ENCODE assay signal across 8 mouse cellular contexts in the genomic region with DNA sequence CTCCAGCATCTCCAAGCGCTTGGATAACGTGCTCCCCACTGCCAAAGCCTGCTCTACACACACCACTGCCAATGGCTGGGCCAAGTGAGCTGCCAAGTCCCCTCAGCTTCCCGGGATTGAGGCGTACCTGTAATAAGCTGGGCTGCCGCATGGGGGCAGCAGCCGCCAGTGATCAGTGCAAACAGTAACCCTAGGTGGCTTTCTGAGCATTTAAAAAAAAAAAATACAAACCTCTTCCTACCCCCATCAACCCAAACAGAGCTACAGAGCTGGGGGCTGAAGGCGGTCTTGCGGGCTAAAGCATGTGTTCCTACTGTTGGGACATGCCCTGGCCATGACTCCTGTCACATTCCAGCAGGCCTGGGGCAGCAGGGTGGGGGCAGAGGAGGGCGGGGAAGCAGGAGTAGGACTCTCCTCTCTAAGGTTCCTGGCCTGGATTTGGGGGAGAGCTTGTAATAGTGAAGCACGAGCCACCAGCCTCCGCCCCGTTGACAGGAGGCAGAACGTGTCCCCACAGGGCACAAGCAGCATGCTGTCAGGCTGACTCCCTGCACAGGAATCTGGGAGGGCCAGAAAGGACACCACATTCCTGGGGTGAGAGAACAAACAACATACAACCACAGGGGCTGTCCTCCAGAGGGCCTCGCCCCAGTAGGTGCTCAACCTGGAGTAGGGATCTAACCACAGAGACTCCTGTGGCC. TPM values are rescaled to one million over a fixed set of nuclear protein-coding genes. Genes with fewer than 3 reads are reported as not detected.
DNase-seq lines count a peak whose midpoint lies in the region; ATAC-seq and TF ChIP-seq lines count a peak whose summit lies in the region.

No protein-coding gene starts in this region.

- H3K4me1 ChIP-seq in heart, embryonic 10.5 days, result peaks cover 40% of the 10 kb centered on the region
- peaks cover 9% of the 10 kb centered on the region for H3K4me1 ChIP-seq in intestine, postnatal 0 days (replicated peaks; ENCODE audit: control insufficient read depth, insufficient read depth, low read length)
- no peaks in the 10 kb centered on the region for H3K4me1 ChIP-seq in midbrain, embryonic 12.5 days
- H3K4me1 ChIP-seq in spleen, adult 2 months (ENCODE audit: control insufficient read depth, insufficient read depth, insufficient read length), result no peaks in the 10 kb centered on the region

- H3K4me3 ChIP-seq in heart, embryonic 10.5 days, result no peak overlapping the region
- H3K4me3 ChIP-seq in intestine, postnatal 0 days (ENCODE audit: low read depth, low read length), result no peak overlapping the region
- no peak overlapping the region for H3K4me3 ChIP-seq in midbrain, embryonic 12.5 days
- H3K4me3 ChIP-seq in spleen, adult 2 months (ENCODE audit: extremely low read depth, insufficient read depth, insufficient read length), result no peak overlapping the region

- DNase-seq in heart, adult 18-20 months, result peak; percentile 81 to 90
- DNase-seq in heart, embryonic 10.5 days (ENCODE audit: low spot score), result no peak
- peak; percentile 74 to 83 for DNase-seq in gastrocnemius, adult 8-10 months (ENCODE audit: low spot score in 2 of 2)
- DNase-seq in left cerebral cortex, postnatal 4 days, result peak; percentile 92
- DNase-seq in spleen, adult 2 months (ENCODE audit: low read depth in 1 of 2, low spot score in 2 of 2), result peak in 1 of 2 experiments; percentile 57

- no peak overlapping the region for H3K4me2 ChIP-seq in intestine, postnatal 0 days (replicated peaks; ENCODE audit: low read depth)
- H3K4me2 ChIP-seq in midbrain, embryonic 12.5 days (replicated peaks), result no peak overlapping the region

- no peaks in the 10 kb centered on the region for H3K27me3 ChIP-seq in heart, embryonic 10.5 days (ENCODE audit: insufficient read depth, poor library complexity, severe bottlenecking)
- no peaks in the 10 kb centered on the region for H3K27me3 ChIP-seq in intestine, postnatal 0 days (replicated peaks; ENCODE audit: control insufficient read depth, insufficient read depth, low read length)
- H3K27me3 ChIP-seq in midbrain, embryonic 12.5 days, result no peaks in the 10 kb centered on the region
- no peaks in the 10 kb centered on the region for H3K27me3 ChIP-seq in spleen, adult 2 months (ENCODE audit: control insufficient read depth, insufficient read depth, low read length)

- WGBS in heart, embryonic 10.5 days, result 22% methylated on average over 14 of the region's 14 CpGs
- 27% methylated on average over 14 of the region's 14 CpGs for WGBS in intestine, postnatal 0 days
- 26% methylated on average over 14 of the region's 14 CpGs for WGBS in midbrain, embryonic 12.5 days
- 46% methylated on average over 14 of the region's 14 CpGs for WGBS in spleen, adult 2 months

- no peaks in the 10 kb centered on the region for H3K9me3 ChIP-seq in heart, embryonic 10.5 days
- H3K9me3 ChIP-seq in intestine, postnatal 0 days (ENCODE audit: control insufficient read depth), result no peaks in the 10 kb centered on the region
- no peaks in the 10 kb centered on the region for H3K9me3 ChIP-seq in midbrain, embryonic 12.5 days

- H3K27ac ChIP-seq in heart, embryonic 10.5 days, result no peak overlapping the region
- H3K27ac ChIP-seq in intestine, postnatal 0 days (ENCODE audit: low read depth, low read length), result peak overlapping the region; percentile 81; the same call in 1 of the 2 replicates
- no peak overlapping the region for H3K27ac ChIP-seq in midbrain, embryonic 12.5 days (replicated peaks)
- no peak overlapping the region for H3K27ac ChIP-seq in spleen, adult 2 months (ENCODE audit: insufficient read depth, low read length)

- peaks cover 92% of the 10 kb centered on the region for H3K36me3 ChIP-seq in heart, embryonic 10.5 days
- peaks cover 68% of the 10 kb centered on the region for H3K36me3 ChIP-seq in intestine, postnatal 0 days (ENCODE audit: control insufficient read depth, insufficient read depth)
- peaks cover 83% of the 10 kb centered on the region for H3K36me3 ChIP-seq in midbrain, embryonic 12.5 days
- peaks cover 23% of the 10 kb centered on the region for H3K36me3 ChIP-seq in spleen, adult 2 months (ENCODE audit: control insufficient read depth, insufficient read depth, low read length)

- TF ChIP-seq CTCF in intestine, postnatal 0 days (IDR thresholded peaks at IDR 0.05; ENCODE audit: low read depth), result peak; percentile 93
- peak; percentile 84; the same call in 1 of the 2 replicates for TF ChIP-seq CTCF in spleen, adult 2 months (IDR thresholded peaks at IDR 0.05; ENCODE audit: extremely low read depth, insufficient read depth, insufficient read length, insufficient replicate concordance)

- ATAC-seq in common myeloid progenitor, adult 5-6 weeks (replicated peaks; ENCODE audit: low read depth, poor library complexity, severe bottlenecking), result peak; percentile 86
- ATAC-seq in intestine, postnatal 0 days, result no peak
- 0 out of 2 replicates have a peak, but pooled peaks have one; percentile 27 for ATAC-seq in midbrain, embryonic 12.5 days (ENCODE audit: low FRiP score, low read depth)

- no peak for TF ChIP-seq POLR2A in spleen, adult 2 months (IDR thresholded peaks at IDR 0.05; ENCODE audit: low read depth, low read length)

- H3K9ac ChIP-seq in intestine, postnatal 0 days (ENCODE audit: low read depth, low read length), result no peak overlapping the region
- no peak overlapping the region for H3K9ac ChIP-seq in midbrain, embryonic 12.5 days (replicated peaks)

- intact Hi-C loops in left cerebral cortex, postnatal 4 days (cut with DNase I), result loop anchor here (5.0 kb wide), 1 partner anchor 116 kb away; a partner anchor contains a TSS

RNA-seq across cellular contexts. Expression of a gene that starts 12.7 kb away (rescaled TPM):
- under 1 TPM; 0.18 to 0.37 TPM for total RNA-seq in heart, adult 18-20 months (2021)
- polyA plus RNA-seq in heart, embryonic 10.5 days (2016; fragmentation: Nextera tagmentation; extraction: Ambion mirVana), result 0.33 and 0.38 TPM in 2 replicates
- total RNA-seq in common myeloid progenitor, adult 5-6 weeks (2017), result not detected in 2 replicates
- total RNA-seq in gastrocnemius, adult 8-10 months (2022), result not detected
- polyA plus RNA-seq in intestine, postnatal 0 days (2015; fragmentation: Nextera tagmentation; extraction: Ambion mirVana), result 0.42 and 0.44 TPM in 2 replicates
- total RNA-seq in left cerebral cortex, postnatal 4 days (2021), result 10 to 100 TPM; 84.5 to 94.1 TPM
- polyA plus RNA-seq in midbrain, embryonic 12.5 days (2016; fragmentation: Nextera tagmentation; extraction: Ambion mirVana), result 3.3 and 4.2 TPM in 2 replicates
- 0.82 and 0.89 TPM in 2 replicates for polyA plus RNA-seq in spleen, adult 2 months (2012; rRNA removed)

RNA-seq across cellular contexts. Expression of a gene that starts 16.8 kb away (rescaled TPM):
- total RNA-seq in heart, adult 18-20 months (2021), result 10 to 100 TPM; 29.7 to 29.9 TPM
- polyA plus RNA-seq in heart, embryonic 10.5 days (2016; fragmentation: Nextera tagmentation; extraction: Ambion mirVana), result 46.5 and 55.8 TPM in 2 replicates
- 11.3 and 14.6 TPM in 2 replicates for total RNA-seq in common myeloid progenitor, adult 5-6 weeks (2017)
- 10 to 100 TPM; 35.8 to 40.7 (median 37.8) TPM for total RNA-seq in gastrocnemius, adult 8-10 months (2022)
- 29.3 and 34.6 TPM in 2 replicates for polyA plus RNA-seq in intestine, postnatal 0 days (2015; fragmentation: Nextera tagmentation; extraction: Ambion mirVana)
- 10 to 100 TPM; 35.5 to 44.3 TPM for total RNA-seq in left cerebral cortex, postnatal 4 days (2021)
- polyA plus RNA-seq in midbrain, embryonic 12.5 days (2016; fragmentation: Nextera tagmentation; extraction: Ambion mirVana), result 58.0 and 58.8 TPM in 2 replicates
- polyA plus RNA-seq in spleen, adult 2 months (2012; rRNA removed), result 28.8 and 40.4 TPM in 2 replicates

RNA-seq across cellular contexts. Expression of a gene that starts 18.2 kb away (rescaled TPM):
- 10 to 100 TPM; 73.6 to 77.5 TPM for total RNA-seq in heart, adult 18-20 months (2021)
- polyA plus RNA-seq in heart, embryonic 10.5 days (2016; fragmentation: Nextera tagmentation; extraction: Ambion mirVana), result 77.0 and 83.9 TPM in 2 replicates
- 26.5 and 32.6 TPM in 2 replicates for total RNA-seq in common myeloid progenitor, adult 5-6 weeks (2017)
- 10 to 100 TPM; 56.2 to 75.3 (median 61.7) TPM for total RNA-seq in gastrocnemius, adult 8-10 months (2022)
- 111 and 119 TPM in 2 replicates for polyA plus RNA-seq in intestine, postnatal 0 days (2015; fragmentation: Nextera tagmentation; extraction: Ambion mirVana)
- total RNA-seq in left cerebral cortex, postnatal 4 days (2021), result 10 to 100 TPM; 55.3 to 56.7 TPM
- 65.8 and 70.3 TPM in 2 replicates for polyA plus RNA-seq in midbrain, embryonic 12.5 days (2016; fragmentation: Nextera tagmentation; extraction: Ambion mirVana)
- 128 and 138 TPM in 2 replicates for polyA plus RNA-seq in spleen, adult 2 months (2012; rRNA removed)

RNA-seq across cellular contexts. Expression of a gene that starts 18.2 kb away (rescaled TPM):
- 10 to 100 TPM; 24.5 to 27.2 TPM for total RNA-seq in heart, adult 18-20 months (2021)
- polyA plus RNA-seq in heart, embryonic 10.5 days (2016; fragmentation: Nextera tagmentation; extraction: Ambion mirVana), result 53.8 and 81.2 TPM in 2 replicates
- 50.0 and 55.6 TPM in 2 replicates for total RNA-seq in common myeloid progenitor, adult 5-6 weeks (2017)
- total RNA-seq in gastrocnemius, adult 8-10 months (2022), result 10 to 100 TPM; 12.9 to 20.4 (median 16.6) TPM
- polyA plus RNA-seq in intestine, postnatal 0 days (2015; fragmentation: Nextera tagmentation; extraction: Ambion mirVana), result 32.1 and 32.3 TPM in 2 replicates
- total RNA-seq in left cerebral cortex, postnatal 4 days (2021), result 10 to 100 TPM; 50.0 to 50.1 TPM
- polyA plus RNA-seq in midbrain, embryonic 12.5 days (2016; fragmentation: Nextera tagmentation; extraction: Ambion mirVana), result 88.5 and 96.6 TPM in 2 replicates
- 30.0 and 33.6 TPM in 2 replicates for polyA plus RNA-seq in spleen, adult 2 months (2012; rRNA removed)

RNA-seq across cellular contexts. Expression of a gene that starts 31.2 kb away (rescaled TPM):
- total RNA-seq in heart, adult 18-20 months (2021), result under 1 TPM; 0.20 to 0.21 TPM
- polyA plus RNA-seq in heart, embryonic 10.5 days (2016; fragmentation: Nextera tagmentation; extraction: Ambion mirVana), result 0.36 and 0.77 TPM in 2 replicates
- 0.23 TPM in 1 of 2 replicates, not detected in the other for total RNA-seq in common myeloid progenitor, adult 5-6 weeks (2017)
- total RNA-seq in gastrocnemius, adult 8-10 months (2022), result under 1 TPM in 1 of 4 experiments, not detected in 3; 0.19 TPM
- 0.33 and 0.42 TPM in 2 replicates for polyA plus RNA-seq in intestine, postnatal 0 days (2015; fragmentation: Nextera tagmentation; extraction: Ambion mirVana)
- 10 to 100 TPM; 54.6 to 63.8 TPM for total RNA-seq in left cerebral cortex, postnatal 4 days (2021)
- polyA plus RNA-seq in midbrain, embryonic 12.5 days (2016; fragmentation: Nextera tagmentation; extraction: Ambion mirVana), result 1.9 and 3.3 TPM in 2 replicates
- polyA plus RNA-seq in spleen, adult 2 months (2012; rRNA removed), result 0.46 and 0.50 TPM in 2 replicates

Comparison
In these comparisons a context has a peak if more than half of its experiments do, and no peak if none do; other contexts are left out.
1. RNA of a gene that starts 12.7 kb away (total RNA-seq): 84.5 to 94.1 TPM in left cerebral cortex, postnatal 4 days; 0.18 to 0.37 TPM in heart, adult 18-20 months, not detected in gastrocnemius, adult 8-10 months and not detected in common myeloid progenitor, adult 5-6 weeks; every median in the first group is over 10 times any median in the second.